Mouse (Mus musculus) c-Kit-negative CD71-positive TER-119-positive erythroid progenitor cells, embryonic 14.5 days (primary cell): ENCODE results near the gene Gm5849.
"Not testable (repeated sequence)": the region's sequence is repeated elsewhere in the genome, so short reads cannot be mapped to it uniquely, and the experiment has no call there.

Source experiments
- DNase-seq: peaks from one replicate; pipeline ENCODE4 v3.0.0-alpha.2; 2013; ENCODE audit warnings: low read depth, low spot score

Gm5849 gene

DNA sequence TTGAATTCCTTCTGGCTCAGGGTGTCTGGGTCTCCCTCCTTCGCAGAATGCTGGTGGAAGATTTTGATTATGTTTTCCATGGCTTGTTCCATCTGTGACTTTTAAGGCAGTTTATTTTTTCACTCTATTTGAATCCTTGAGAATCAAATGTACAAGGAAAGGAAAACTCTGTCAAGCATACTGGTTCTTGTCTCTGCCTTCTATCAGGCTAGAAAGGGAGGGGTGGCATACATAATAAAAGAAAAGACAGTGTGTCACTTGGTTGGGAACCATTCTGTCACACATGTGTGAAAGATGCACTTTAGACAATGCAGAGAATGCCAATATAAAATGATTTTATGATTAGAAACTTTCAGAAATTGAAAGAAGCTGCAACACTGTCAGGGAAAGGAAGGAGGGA lies at the start of gene Gm5849:
TSS of gene Gm5849 (minus strand) at position 101 of the 400 bp plus-strand sequence.
- DNase-seq, result not testable (repeated sequence)

- DNase-seq, result no peak
These were observed 28.0 kb downstream of the Gm5849 start for GRCm38 (mm10) chr3:90749658-90750057.

GRCm38 (mm10) chr3:90726606-90727005 lies 51.1 kb downstream of the Gm5849 start, which contains the start of gene Pglyrp4:
Gene Pglyrp4 (plus strand): TSS chr3:90726906.
- no peak for DNase-seq
